Mouse (Mus musculus): ENCODE results near the gene Asb15. TPM values are rescaled to one million over a fixed set of nuclear protein-coding genes. Genes with fewer than 3 reads are reported as not detected.

The Asb15 gene
- polyA plus RNA-seq, 1 experiment from 2014 or later = 0.08 TPM

- H3K9ac ChIP-seq = no peak overlapping the region
- H3K4me1 ChIP-seq = no peaks in the 10 kb centered on the region
- no peaks in the 10 kb centered on the region for H3K36me3 ChIP-seq (replicated peaks)
- WGBS = 85% methylated on average over 4 of the region's 4 CpGs
- H3K4me2 ChIP-seq = no peak overlapping the region
- no peak overlapping the region for H3K27ac ChIP-seq
- no peak for ATAC-seq (replicated peaks)
- no peaks in the 10 kb centered on the region for H3K9me3 ChIP-seq
- no peak overlapping the region for H3K4me3 ChIP-seq
- no peaks in the 10 kb centered on the region for H3K27me3 ChIP-seq (replicated peaks)
These were observed 12.2 kb downstream of the Asb15 start for GRCm38 (mm10) chr6:24540106-24540505.

- no peaks in the 10 kb centered on the region for H3K36me3 ChIP-seq (replicated peaks)
- ATAC-seq (replicated peaks) = no peak
- no peaks in the 10 kb centered on the region for H3K9me3 ChIP-seq
These were observed 14.4 kb downstream of the Asb15 start for GRCm38 (mm10) chr6:24542393-24542792.

GRCm38 (mm10) chr6:24543119-24543591 lies 15.2 kb downstream of the Asb15 start:
- no peaks in the 10 kb centered on the region for H3K36me3 ChIP-seq (replicated peaks)
- H3K9me3 ChIP-seq = no peaks in the 10 kb centered on the region
- no peak overlapping the region for H3K4me3 ChIP-seq
- ATAC-seq (replicated peaks) = no peak
- H3K27ac ChIP-seq = no peak overlapping the region
- no peak overlapping the region for H3K9ac ChIP-seq
- H3K27me3 ChIP-seq (replicated peaks) = no peaks in the 10 kb centered on the region
- H3K4me1 ChIP-seq = no peaks in the 10 kb centered on the region
- WGBS = 70% methylated on average over 6 of the region's 6 CpGs
- H3K4me2 ChIP-seq = no peak overlapping the region

More at GRCm38 (mm10) chr6:24542393-24542792, 14.4 kb downstream of the Asb15 start:
- Histone ChIP-seq H3K27me3 (replicated peaks) (no peaks in the 10 kb centered on the region), H3K4me1 (no peaks in the 10 kb centered on the region), H3K9ac (no peak overlapping the region), H3K27ac (no peak overlapping the region), H3K4me2 (no peak overlapping the region), H3K4me3 (no peak overlapping the region)

- ATAC-seq (replicated peaks) = no peak
- Histone ChIP-seq H3K27ac (no peak overlapping the region), H3K9me3 (no peaks in the 10 kb centered on the region), H3K36me3 (replicated peaks) (no peaks in the 10 kb centered on the region), H3K4me2 (no peak overlapping the region), H3K4me1 (no peaks in the 10 kb centered on the region), H3K27me3 (replicated peaks) (no peaks in the 10 kb centered on the region), H3K9ac (no peak overlapping the region), H3K4me3 (no peak overlapping the region)
- WGBS = 93% methylated on average over 1 of the region's 1 CpGs
These were observed 18.9 kb downstream of the Asb15 start for GRCm38 (mm10) chr6:24546716-24547420.

- Histone ChIP-seq H3K27me3 (replicated peaks) (no peaks in the 10 kb centered on the region), H3K36me3 (replicated peaks) (no peaks in the 10 kb centered on the region), H3K4me1 (no peaks in the 10 kb centered on the region), H3K4me3 (no peak overlapping the region), H3K9ac (no peak overlapping the region), H3K4me2 (no peak overlapping the region), H3K27ac (no peak overlapping the region), H3K9me3 (no peaks in the 10 kb centered on the region)
- WGBS = 88% methylated on average over 2 of the region's 2 CpGs
- no peak for ATAC-seq (replicated peaks)
These were observed 21.9 kb downstream of the Asb15 start for GRCm38 (mm10) chr6:24549801-24550200.

GRCm38 (mm10) chr6:24552046-24552445 lies 24.1 kb downstream of the Asb15 start:
- Histone ChIP-seq H3K27ac (no peak overlapping the region), H3K9ac (no peak overlapping the region), H3K4me1 (no peaks in the 10 kb centered on the region), H3K9me3 (no peaks in the 10 kb centered on the region), H3K36me3 (replicated peaks) (no peaks in the 10 kb centered on the region), H3K4me2 (no peak overlapping the region), H3K27me3 (replicated peaks) (no peaks in the 10 kb centered on the region), H3K4me3 (no peak overlapping the region)
- ATAC-seq (replicated peaks) = no peak
- 81% methylated on average over 7 of the region's 7 CpGs for WGBS

GRCm38 (mm10) chr6:24554427-24555086 lies 26.6 kb downstream of the Asb15 start:
- no peaks in the 10 kb centered on the region for H3K36me3 ChIP-seq (replicated peaks)
- no peak overlapping the region for H3K4me2 ChIP-seq
- H3K9ac ChIP-seq = no peak overlapping the region
- no peaks in the 10 kb centered on the region for H3K27me3 ChIP-seq (replicated peaks)
- H3K4me3 ChIP-seq = no peak overlapping the region
- no peaks in the 10 kb centered on the region for H3K9me3 ChIP-seq
- no peak overlapping the region for H3K27ac ChIP-seq
- H3K4me1 ChIP-seq = no peaks in the 10 kb centered on the region
- ATAC-seq (replicated peaks) = no peak
- 79% methylated on average over 11 of the region's 11 CpGs for WGBS

GRCm38 (mm10) chr6:24555488-24555887 lies 27.5 kb downstream of the Asb15 start:
- ATAC-seq (replicated peaks) = no peak

GRCm38 (mm10) chr6:24564081-24564480 lies 36.1 kb downstream of the Asb15 start:
- Histone ChIP-seq H3K4me3 (no peak overlapping the region), H3K4me1 (no peaks in the 10 kb centered on the region), H3K4me2 (no peak overlapping the region), H3K9me3 (no peaks in the 10 kb centered on the region), H3K36me3 (replicated peaks) (no peaks in the 10 kb centered on the region), H3K27ac (no peak overlapping the region), H3K9ac (no peak overlapping the region), H3K27me3 (replicated peaks) (no peaks in the 10 kb centered on the region)
- 79% methylated on average over 9 of the region's 9 CpGs for WGBS
- ATAC-seq (replicated peaks) = no peak

More at GRCm38 (mm10) chr6:24555488-24555887, 27.5 kb downstream of the Asb15 start:
- Histone ChIP-seq H3K4me1 (no peaks in the 10 kb centered on the region), H3K36me3 (replicated peaks) (no peaks in the 10 kb centered on the region), H3K9ac (no peak overlapping the region), H3K9me3 (no peaks in the 10 kb centered on the region), H3K4me2 (no peak overlapping the region), H3K4me3 (no peak overlapping the region), H3K27me3 (replicated peaks) (no peaks in the 10 kb centered on the region), H3K27ac (no peak overlapping the region)
- 89% methylated on average over 2 of the region's 2 CpGs for WGBS

- WGBS = 97% methylated on average over 1 of the region's 1 CpGs
- no peak overlapping the region for H3K27ac ChIP-seq
- no peak overlapping the region for H3K4me2 ChIP-seq
- H3K36me3 ChIP-seq (replicated peaks) = no peaks in the 10 kb centered on the region
- no peak overlapping the region for H3K4me3 ChIP-seq
- H3K27me3 ChIP-seq (replicated peaks) = no peaks in the 10 kb centered on the region
- H3K4me1 ChIP-seq = no peaks in the 10 kb centered on the region
- ATAC-seq (replicated peaks) = no peak
- H3K9ac ChIP-seq = no peak overlapping the region
- no peaks in the 10 kb centered on the region for H3K9me3 ChIP-seq
These were observed 36.9 kb downstream of the Asb15 start for GRCm38 (mm10) chr6:24564886-24565285.

- 80% methylated on average over 5 of the region's 5 CpGs for WGBS
- Histone ChIP-seq H3K27ac (no peak overlapping the region), H3K27me3 (replicated peaks) (no peaks in the 10 kb centered on the region), H3K9me3 (no peaks in the 10 kb centered on the region), H3K36me3 (replicated peaks) (no peaks in the 10 kb centered on the region), H3K4me3 (no peak overlapping the region), H3K4me1 (no peaks in the 10 kb centered on the region), H3K4me2 (no peak overlapping the region), H3K9ac (no peak overlapping the region)
- no peak for ATAC-seq (replicated peaks)
These were observed 41.0 kb downstream of the Asb15 start for GRCm38 (mm10) chr6:24568963-24569362.

GRCm38 (mm10) chr6:24569711-24570110 lies 41.8 kb downstream of the Asb15 start:
- H3K4me2 ChIP-seq = no peak overlapping the region
- ATAC-seq (replicated peaks) = no peak
- no peaks in the 10 kb centered on the region for H3K27me3 ChIP-seq (replicated peaks)
- no peaks in the 10 kb centered on the region for H3K4me1 ChIP-seq
- WGBS = 88% methylated on average over 1 of the region's 1 CpGs
- no peak overlapping the region for H3K9ac ChIP-seq
- no peak overlapping the region for H3K27ac ChIP-seq
- no peaks in the 10 kb centered on the region for H3K9me3 ChIP-seq
- H3K36me3 ChIP-seq (replicated peaks) = no peaks in the 10 kb centered on the region
- H3K4me3 ChIP-seq = no peak overlapping the region

GRCm38 (mm10) chr6:24570278-24570677 lies 42.3 kb downstream of the Asb15 start:
- H3K4me2 ChIP-seq = no peak overlapping the region
- no peak overlapping the region for H3K27ac ChIP-seq
- H3K4me1 ChIP-seq = no peaks in the 10 kb centered on the region
- no peak for ATAC-seq (replicated peaks)
- H3K4me3 ChIP-seq = no peak overlapping the region
- no peaks in the 10 kb centered on the region for H3K27me3 ChIP-seq (replicated peaks)
- no peaks in the 10 kb centered on the region for H3K9me3 ChIP-seq
- WGBS = 73% methylated on average over 11 of the region's 11 CpGs
- H3K9ac ChIP-seq = no peak overlapping the region
- H3K36me3 ChIP-seq (replicated peaks) = no peaks in the 10 kb centered on the region

All from midbrain, embryonic 15.5 days (tissue).